Mouse (Mus musculus): ENCODE measurements around the gene Wdfy3. TPM values are rescaled to one million over a fixed set of nuclear protein-coding genes. Genes with fewer than 3 reads are reported as not detected.

The Wdfy3 gene
- polyA plus RNA-seq, 1 experiment from 2014 or later, result 29.2 TPM

GRCm38 (mm10) chr5:101862651-101863050 is 207.1 kb downstream of the Wdfy3 start:
- H3K4me3 ChIP-seq (ENCODE audit: low read depth, low read length), result no peak overlapping the region
- ATAC-seq (replicated peaks; ENCODE audit: low FRiP score) (no peak), DNase-seq (ENCODE audit: low spot score) (peak; percentile 41)
- WGBS, result 89% methylated on average over 8 of the region's 8 CpGs
- no peak overlapping the region for H3K9ac ChIP-seq (ENCODE audit: low read length)
- no peaks in the 10 kb centered on the region for H3K4me1 ChIP-seq (replicated peaks; ENCODE audit: control insufficient read depth, insufficient read depth, low read length)
- H3K9me3 ChIP-seq (ENCODE audit: control insufficient read depth, low read length), result no peaks in the 10 kb centered on the region
- H3K27ac ChIP-seq (ENCODE audit: low read depth, low read length), result no peak overlapping the region
- no peaks in the 10 kb centered on the region for H3K27me3 ChIP-seq (ENCODE audit: control insufficient read depth, insufficient read depth, low read length)
- no peak overlapping the region for H3K4me2 ChIP-seq (ENCODE audit: low read depth, low read length, severe bottlenecking)
- H3K36me3 ChIP-seq (ENCODE audit: control insufficient read depth, insufficient read depth, low read length), result peaks cover 11% of the 10 kb centered on the region

- ATAC-seq (replicated peaks; ENCODE audit: low FRiP score), result no peak
- Histone ChIP-seq H3K4me2 (ENCODE audit: low read depth, low read length, severe bottlenecking) (no peak overlapping the region), H3K9ac (ENCODE audit: low read length) (no peak overlapping the region), H3K36me3 (ENCODE audit: control insufficient read depth, insufficient read depth, low read length) (peaks cover 10% of the 10 kb centered on the region; the same call in 1 of the 2 replicates), H3K27me3 (ENCODE audit: control insufficient read depth, insufficient read depth, low read length) (no peaks in the 10 kb centered on the region), H3K27ac (ENCODE audit: low read depth, low read length) (no peak overlapping the region), H3K4me1 (replicated peaks; ENCODE audit: control insufficient read depth, insufficient read depth, low read length) (no peaks in the 10 kb centered on the region), H3K9me3 (ENCODE audit: control insufficient read depth, low read length) (no peaks in the 10 kb centered on the region), H3K4me3 (ENCODE audit: low read depth, low read length) (no peak overlapping the region)
- DNase-seq (ENCODE audit: low spot score), result peak; percentile 25
- 90% methylated on average over 18 of the region's 18 CpGs for WGBS
These were observed 207.7 kb downstream of the Wdfy3 start for GRCm38 (mm10) chr5:101861786-101862571.

- Histone ChIP-seq H3K4me2 (ENCODE audit: low read depth, low read length, severe bottlenecking) (no peak overlapping the region), H3K27ac (ENCODE audit: low read depth, low read length) (no peak overlapping the region), H3K27me3 (ENCODE audit: control insufficient read depth, insufficient read depth, low read length) (no peaks in the 10 kb centered on the region), H3K36me3 (ENCODE audit: control insufficient read depth, insufficient read depth, low read length) (peaks cover 20% of the 10 kb centered on the region; the same call in 1 of the 2 replicates), H3K9ac (ENCODE audit: low read length) (no peak overlapping the region), H3K4me1 (replicated peaks; ENCODE audit: control insufficient read depth, insufficient read depth, low read length) (no peaks in the 10 kb centered on the region), H3K9me3 (ENCODE audit: control insufficient read depth, low read length) (no peaks in the 10 kb centered on the region), H3K4me3 (ENCODE audit: low read depth, low read length) (no peak overlapping the region)
- WGBS, result 95% methylated on average over 10 of the region's 10 CpGs
- peak; percentile 44 for DNase-seq (ENCODE audit: low spot score)
- no peak for ATAC-seq (replicated peaks; ENCODE audit: low FRiP score)
These were observed 210.8 kb downstream of the Wdfy3 start for GRCm38 (mm10) chr5:101858891-101859436.

DNA sequence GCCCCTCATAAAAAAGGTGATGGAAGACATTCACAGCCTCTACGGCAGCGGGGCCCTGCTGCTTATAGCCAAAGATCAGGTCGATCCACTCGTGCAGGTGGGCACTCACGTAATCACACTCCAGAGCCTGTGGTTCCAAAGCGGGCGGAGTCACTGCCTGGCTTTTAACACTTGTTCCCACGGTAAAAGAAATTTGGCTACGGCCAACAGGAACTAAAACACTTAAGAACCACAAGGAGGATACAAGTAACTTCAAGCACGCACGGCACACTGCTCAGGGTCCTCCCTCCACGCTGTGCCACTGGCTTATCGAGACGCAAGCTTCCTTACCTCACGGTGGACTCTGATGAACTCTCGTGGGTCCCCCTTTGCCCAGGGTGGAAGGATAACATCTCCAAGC is 214.2 kb downstream of the Wdfy3 start:
- peak; percentile 33 for DNase-seq (ENCODE audit: low spot score)
- ATAC-seq (replicated peaks; ENCODE audit: low FRiP score), result no peak
- Histone ChIP-seq H3K9ac (ENCODE audit: low read length) (no peak overlapping the region), H3K4me3 (ENCODE audit: low read depth, low read length) (no peak overlapping the region), H3K27ac (ENCODE audit: low read depth, low read length) (no peak overlapping the region), H3K36me3 (ENCODE audit: control insufficient read depth, insufficient read depth, low read length) (peaks cover 22% of the 10 kb centered on the region), H3K27me3 (ENCODE audit: control insufficient read depth, insufficient read depth, low read length) (no peaks in the 10 kb centered on the region), H3K4me2 (ENCODE audit: low read depth, low read length, severe bottlenecking) (no peak overlapping the region), H3K4me1 (replicated peaks; ENCODE audit: control insufficient read depth, insufficient read depth, low read length) (no peaks in the 10 kb centered on the region), H3K9me3 (ENCODE audit: control insufficient read depth, low read length) (no peaks in the 10 kb centered on the region)
- 95% methylated on average over 16 of the region's 16 CpGs for WGBS

DNA sequence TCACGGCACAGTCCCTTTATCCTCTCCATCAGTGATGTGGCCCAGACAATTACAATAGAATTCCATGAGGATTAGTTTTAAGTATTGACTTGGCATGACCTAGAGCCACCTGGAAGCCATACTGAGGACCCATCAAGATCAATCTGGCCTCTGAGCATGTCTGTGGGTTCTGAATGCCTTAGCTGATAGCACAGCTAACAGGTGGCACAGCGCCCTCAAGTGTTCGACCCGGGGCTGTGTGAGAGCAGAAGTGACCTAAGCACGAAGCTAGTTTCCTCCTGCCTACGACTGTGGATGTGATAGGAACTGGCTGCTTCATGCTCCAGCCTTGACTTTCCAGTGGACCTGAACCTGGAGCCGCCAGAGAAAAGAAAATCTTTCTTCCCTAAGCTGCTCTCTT is 215.1 kb downstream of the Wdfy3 start:
- H3K27me3 ChIP-seq (ENCODE audit: control insufficient read depth, insufficient read depth, low read length), result no peaks in the 10 kb centered on the region
- H3K4me3 ChIP-seq (ENCODE audit: low read depth, low read length), result no peak overlapping the region
- no peak overlapping the region for H3K9ac ChIP-seq (ENCODE audit: low read length)
- H3K4me1 ChIP-seq (replicated peaks; ENCODE audit: control insufficient read depth, insufficient read depth, low read length), result no peaks in the 10 kb centered on the region
- 86% methylated on average over 7 of the region's 7 CpGs for WGBS
- ATAC-seq (replicated peaks; ENCODE audit: low FRiP score) (no peak), DNase-seq (ENCODE audit: low spot score) (peak; percentile 49)
- peaks cover 19% of the 10 kb centered on the region for H3K36me3 ChIP-seq (ENCODE audit: control insufficient read depth, insufficient read depth, low read length)
- no peak overlapping the region for H3K27ac ChIP-seq (ENCODE audit: low read depth, low read length)
- H3K4me2 ChIP-seq (ENCODE audit: low read depth, low read length, severe bottlenecking), result no peak overlapping the region
- H3K9me3 ChIP-seq (ENCODE audit: control insufficient read depth, low read length), result no peaks in the 10 kb centered on the region

- no peaks in the 10 kb centered on the region for H3K27me3 ChIP-seq (ENCODE audit: control insufficient read depth, insufficient read depth, low read length)
- no peak overlapping the region for H3K4me3 ChIP-seq (ENCODE audit: low read depth, low read length)
- H3K9me3 ChIP-seq (ENCODE audit: control insufficient read depth, low read length), result no peaks in the 10 kb centered on the region
- peaks cover 19% of the 10 kb centered on the region for H3K36me3 ChIP-seq (ENCODE audit: control insufficient read depth, insufficient read depth, low read length)
- no peaks in the 10 kb centered on the region for H3K4me1 ChIP-seq (replicated peaks; ENCODE audit: control insufficient read depth, insufficient read depth, low read length)
- ATAC-seq (replicated peaks; ENCODE audit: low FRiP score), result no peak
- H3K4me2 ChIP-seq (ENCODE audit: low read depth, low read length, severe bottlenecking), result no peak overlapping the region
- DNase-seq (ENCODE audit: low spot score), result peak; percentile 22
- no peak overlapping the region for H3K27ac ChIP-seq (ENCODE audit: low read depth, low read length)
- no peak overlapping the region for H3K9ac ChIP-seq (ENCODE audit: low read length)
- WGBS, result 95% methylated on average over 11 of the region's 11 CpGs
These were observed 215.6 kb downstream of the Wdfy3 start for GRCm38 (mm10) chr5:101854100-101854499.

DNA sequence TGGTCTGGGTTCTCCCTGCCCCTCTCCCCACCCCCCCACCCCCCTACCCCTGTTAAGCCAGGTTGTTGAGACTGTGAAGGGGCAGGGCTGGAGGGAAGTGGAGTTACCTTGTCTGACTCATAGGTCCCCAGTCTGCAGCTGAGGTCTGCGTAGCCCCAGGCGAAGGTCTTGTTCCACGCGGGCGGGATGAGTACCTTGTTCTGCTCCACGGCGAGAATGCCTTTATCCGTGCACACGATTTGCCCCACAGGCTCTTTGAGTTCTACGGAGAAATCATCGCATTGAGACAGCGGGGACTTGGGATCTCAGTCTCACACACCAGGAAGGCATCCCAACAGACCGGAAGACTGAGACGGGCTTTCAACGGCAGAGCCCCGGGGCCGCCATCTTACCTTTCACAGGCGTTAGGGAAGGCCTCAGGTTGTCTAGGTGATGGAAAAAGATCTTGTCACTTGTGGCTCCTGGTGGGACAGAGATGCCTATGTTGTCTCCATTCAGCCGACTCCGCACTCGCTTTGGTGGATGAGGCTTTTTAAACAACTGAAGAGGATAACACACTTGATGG is 217.5 kb downstream of the Wdfy3 start:
- 93% methylated on average over 21 of the region's 21 CpGs for WGBS
- H3K4me1 ChIP-seq (replicated peaks; ENCODE audit: control insufficient read depth, insufficient read depth, low read length), result no peaks in the 10 kb centered on the region
- no peaks in the 10 kb centered on the region for H3K27me3 ChIP-seq (ENCODE audit: control insufficient read depth, insufficient read depth, low read length)
- H3K9ac ChIP-seq (ENCODE audit: low read length), result no peak overlapping the region
- ATAC-seq (replicated peaks; ENCODE audit: low FRiP score) (no peak), DNase-seq (ENCODE audit: low spot score) (peak; percentile 46)
- H3K36me3 ChIP-seq (ENCODE audit: control insufficient read depth, insufficient read depth, low read length), result peaks cover 18% of the 10 kb centered on the region
- H3K27ac ChIP-seq (ENCODE audit: low read depth, low read length), result no peak overlapping the region
- H3K4me3 ChIP-seq (ENCODE audit: low read depth, low read length), result no peak overlapping the region
- no peak overlapping the region for H3K4me2 ChIP-seq (ENCODE audit: low read depth, low read length, severe bottlenecking)
- H3K9me3 ChIP-seq (ENCODE audit: control insufficient read depth, low read length), result no peaks in the 10 kb centered on the region

- Histone ChIP-seq H3K27ac (ENCODE audit: low read depth, low read length) (no peak overlapping the region), H3K27me3 (ENCODE audit: control insufficient read depth, insufficient read depth, low read length) (no peaks in the 10 kb centered on the region), H3K4me3 (ENCODE audit: low read depth, low read length) (no peak overlapping the region), H3K4me2 (ENCODE audit: low read depth, low read length, severe bottlenecking) (no peak overlapping the region), H3K9me3 (ENCODE audit: control insufficient read depth, low read length) (no peaks in the 10 kb centered on the region), H3K9ac (ENCODE audit: low read length) (no peak overlapping the region), H3K36me3 (ENCODE audit: control insufficient read depth, insufficient read depth, low read length) (peaks cover 21% of the 10 kb centered on the region), H3K4me1 (replicated peaks; ENCODE audit: control insufficient read depth, insufficient read depth, low read length) (no peaks in the 10 kb centered on the region)
- ATAC-seq (replicated peaks; ENCODE audit: low FRiP score) (no peak), DNase-seq (ENCODE audit: low spot score) (peak; percentile 40)
- WGBS, result 93% methylated on average over 7 of the region's 7 CpGs
These were observed 218.6 kb downstream of the Wdfy3 start for GRCm38 (mm10) chr5:101851133-101851532.
